Mouse (Mus musculus) midbrain, embryonic 13.5 days (tissue): ENCODE measurements around the gene Fuca1. TPM values are rescaled to one million over a fixed set of nuclear protein-coding genes. Genes with fewer than 3 reads are reported as not detected.
A peak's percentile ranks its signal among the peaks of the same experiment; 100 is the strongest.

ENCODE experiments used
- ATAC-seq: fragments of 200-750 bp; cut with Nextera tagmentation; 2 replicates; pipeline ENCODE4 v1.8.0; 2017; ENCODE audit warnings: mild to moderate bottlenecking, moderate TSS enrichment, moderate library complexity
- H3K27ac ChIP-seq: fragments of 300-500 bp; sonication (generic); 2 replicates; pipeline ENCODE4 v1.5.1; 2015; ENCODE audit warnings: inconsistent platforms, mild to moderate bottlenecking, moderate library complexity
- H3K27me3 ChIP-seq: fragments of 300-500 bp; sonication (generic); 2 replicates; pipeline ENCODE4 v1.6.1; 2015; ENCODE audit warnings: mild to moderate bottlenecking, inconsistent platforms
- H3K36me3 ChIP-seq: fragments of 300-500 bp; sonication (generic); 2 replicates; pipeline ENCODE4 v1.6.1; 2015; ENCODE audit warnings: mild to moderate bottlenecking, inconsistent platforms
- H3K4me1 ChIP-seq: fragments of 300-500 bp; sonication (generic); replicated peaks from 2 replicates; pipeline ENCODE4 v1.6.1; 2015; ENCODE audit warnings: inconsistent platforms
- H3K4me2 ChIP-seq: fragments of 300-500 bp; sonication (generic); replicated peaks from 2 replicates; pipeline ENCODE4 v1.6.1; 2015; ENCODE audit warnings: moderate library complexity, mild to moderate bottlenecking, inconsistent platforms
- H3K4me3 ChIP-seq: fragments of 300-500 bp; sonication (generic); replicated peaks from 2 replicates; pipeline ENCODE4 v1.5.1; 2015; ENCODE audit warnings: mild to moderate bottlenecking, inconsistent platforms
- H3K9ac ChIP-seq: fragments of 300-500 bp; sonication (generic); replicated peaks from 2 replicates; pipeline ENCODE4 v1.6.1; 2015; ENCODE audit warnings: mild to moderate bottlenecking, inconsistent platforms
- H3K9me3 ChIP-seq: fragments of 300-500 bp; sonication (generic); 2 replicates; pipeline ENCODE4 v1.6.1; 2016; ENCODE audit warnings: mild to moderate bottlenecking, inconsistent platforms
- WGBS: fragments of 180-500 bp; shearing (Covaris S2); methylation state at CpG from one replicate; pipeline ENCODE4 v1.1.7; 2015; 5-methylcytosine and 5-hydroxymethylcytosine counted together
- polyA plus RNA-seq: library from polyadenylated mRNA; unstranded; fragments of >200 nt; fragmentation: Nextera tagmentation; extraction: Ambion mirVana; gene quantifications from 2 replicates; pipeline ENCODE4 v1.2.1, GENCODE M21; 2015

Fuca1 gene
- polyA plus RNA-seq, 1 experiment from 2014 or later, result 49.5 TPM

DNA sequence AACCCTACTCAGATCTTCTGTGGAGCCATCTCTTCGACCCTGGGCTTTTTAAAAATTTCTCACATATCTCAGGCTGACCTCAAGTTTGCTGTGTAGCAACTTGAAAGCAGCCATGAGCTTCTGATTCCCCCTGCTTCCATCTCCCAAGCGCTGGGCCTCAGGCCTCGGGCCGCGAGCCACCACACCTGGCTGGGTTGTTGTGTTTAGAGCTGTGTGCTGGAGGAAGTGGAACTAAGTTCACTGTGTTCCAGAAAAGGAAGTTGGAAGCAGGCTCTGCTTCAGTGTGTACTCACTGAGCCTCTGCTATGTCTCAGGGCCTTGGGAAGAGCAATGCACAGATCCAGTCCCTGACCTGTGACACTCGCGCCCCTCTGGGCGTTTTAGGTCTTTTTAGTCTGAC is 27.6 kb downstream of the Fuca1 start:
- peaks cover 20% of the 10 kb centered on the region for H3K36me3 ChIP-seq
- peaks cover 28% of the 10 kb centered on the region for H3K4me1 ChIP-seq
- no peaks in the 10 kb centered on the region for H3K9me3 ChIP-seq
- H3K9ac ChIP-seq, result no peak overlapping the region
- no peak overlapping the region for H3K4me3 ChIP-seq
- no peak overlapping the region for H3K27ac ChIP-seq
- 93% methylated on average over 8 of the region's 8 CpGs for WGBS
- no peak for ATAC-seq
- no peaks in the 10 kb centered on the region for H3K27me3 ChIP-seq
- H3K4me2 ChIP-seq, result no peak overlapping the region

DNA sequence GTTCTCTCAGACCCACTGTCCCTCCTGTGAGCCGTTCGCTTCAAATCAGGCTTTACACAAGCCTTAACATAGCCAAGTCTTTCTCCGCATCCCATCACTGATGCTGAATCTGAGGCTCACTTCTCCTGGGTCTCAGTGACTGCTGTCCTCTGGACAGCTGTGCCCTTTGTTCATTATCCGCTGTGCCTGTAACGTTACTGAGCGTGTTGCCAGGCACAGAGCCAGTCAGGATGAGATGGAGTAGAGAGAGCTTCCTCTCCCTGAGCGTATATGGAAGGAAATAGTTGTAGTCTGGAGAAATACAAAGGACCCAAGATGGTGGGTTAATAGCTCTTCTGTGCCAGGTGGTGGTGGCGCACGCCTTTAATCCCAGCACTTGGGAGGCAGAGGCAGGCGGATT is 28.9 kb downstream of the Fuca1 start:
- Histone ChIP-seq H3K9ac (no peak overlapping the region), H3K9me3 (no peaks in the 10 kb centered on the region), H3K27ac (no peak overlapping the region), H3K27me3 (no peaks in the 10 kb centered on the region), H3K4me1 (peaks cover 28% of the 10 kb centered on the region), H3K4me2 (no peak overlapping the region), H3K36me3 (peaks cover 22% of the 10 kb centered on the region), H3K4me3 (no peak overlapping the region)
- no peak for ATAC-seq
- 88% methylated on average over 10 of the region's 10 CpGs for WGBS

DNA sequence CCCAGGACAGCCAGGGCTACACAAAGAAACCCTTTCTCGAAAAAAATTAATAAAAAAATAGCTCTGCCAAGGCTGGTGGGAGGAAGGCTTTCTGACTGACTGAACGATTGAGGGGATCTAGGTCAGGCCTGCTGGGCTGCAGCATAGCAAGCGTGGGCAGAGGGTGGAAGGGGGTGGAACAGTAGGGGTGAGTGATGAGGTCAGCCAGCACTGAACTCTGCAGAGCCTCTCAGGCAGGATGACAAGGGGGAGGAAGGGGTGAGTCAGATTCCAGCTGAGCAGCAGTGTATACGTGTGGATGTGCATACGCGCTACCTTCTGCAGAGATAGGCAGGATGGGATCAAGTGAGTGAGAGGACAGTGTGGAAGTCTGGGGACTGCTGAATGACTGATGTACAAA is 29.4 kb downstream of the Fuca1 start:
- ATAC-seq, result no peak
- Histone ChIP-seq H3K4me3 (no peak overlapping the region), H3K9me3 (no peaks in the 10 kb centered on the region)

DNA sequence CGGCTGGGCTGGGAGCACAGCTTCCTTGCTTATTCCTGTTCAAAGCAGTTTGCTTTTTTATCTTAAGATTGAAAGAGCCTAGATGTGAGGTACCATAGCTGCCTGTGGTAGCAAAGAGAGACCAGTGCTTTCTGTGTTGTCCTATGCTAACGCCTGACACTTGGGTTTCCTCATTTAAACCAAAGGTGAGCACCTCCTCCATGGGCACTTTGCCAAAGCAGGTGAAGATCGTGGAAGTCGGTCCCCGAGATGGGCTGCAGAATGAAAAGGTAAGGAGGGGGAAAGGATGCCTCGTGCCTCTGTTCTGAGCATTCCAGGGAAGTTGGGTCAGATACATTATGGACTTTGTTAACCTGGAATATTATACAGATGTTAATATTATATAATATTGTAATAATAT is 29.8 kb downstream of the Fuca1 start:
- Histone ChIP-seq H3K4me2 (no peak overlapping the region), H3K27ac (no peak overlapping the region), H3K9ac (no peak overlapping the region), H3K9me3 (no peaks in the 10 kb centered on the region), H3K27me3 (no peaks in the 10 kb centered on the region), H3K36me3 (peaks cover 28% of the 10 kb centered on the region), H3K4me1 (peaks cover 28% of the 10 kb centered on the region), H3K4me3 (no peak overlapping the region)
- 92% methylated on average over 6 of the region's 6 CpGs for whole genome bisulfite sequencing
- ATAC-seq, result no peak

More for the DNA sequence above, 29.4 kb downstream of the Fuca1 start:
- no peaks in the 10 kb centered on the region for H3K27me3 ChIP-seq
- H3K4me2 ChIP-seq, result no peak overlapping the region
- no peak overlapping the region for H3K27ac ChIP-seq
- WGBS, result 75% methylated on average over 6 of the region's 6 CpGs
- peaks cover 25% of the 10 kb centered on the region for H3K36me3 ChIP-seq
- H3K4me1 ChIP-seq, result peaks cover 28% of the 10 kb centered on the region
- no peak overlapping the region for H3K9ac ChIP-seq

- Histone ChIP-seq H3K27ac (no peak overlapping the region), H3K9me3 (no peaks in the 10 kb centered on the region), H3K4me3 (no peak overlapping the region), H3K4me1 (peaks cover 22% of the 10 kb centered on the region), H3K9ac (no peak overlapping the region), H3K36me3 (peaks cover 38% of the 10 kb centered on the region), H3K4me2 (no peak overlapping the region), H3K27me3 (no peaks in the 10 kb centered on the region)
- 90% methylated on average over 3 of the region's 3 CpGs for WGBS
- ATAC-seq, result no peak
Observed at GRCm38 (mm10) chr4:135951505-135951904, 31.0 kb downstream of the Fuca1 start.

GRCm38 (mm10) chr4:135953179-135953578 is 32.6 kb downstream of the Fuca1 start:
- peaks cover 10% of the 10 kb centered on the region; the same call in 1 of the 2 replicates for H3K4me1 ChIP-seq
- 93% methylated on average over 3 of the region's 3 CpGs for WGBS
- H3K9me3 ChIP-seq, result no peaks in the 10 kb centered on the region
- H3K27me3 ChIP-seq, result no peaks in the 10 kb centered on the region
- H3K36me3 ChIP-seq, result peaks cover 50% of the 10 kb centered on the region
- H3K4me3 ChIP-seq, result no peak overlapping the region
- H3K4me2 ChIP-seq, result no peak overlapping the region
- no peak overlapping the region for H3K27ac ChIP-seq
- ATAC-seq, result no peak
- no peak overlapping the region for H3K9ac ChIP-seq

DNA sequence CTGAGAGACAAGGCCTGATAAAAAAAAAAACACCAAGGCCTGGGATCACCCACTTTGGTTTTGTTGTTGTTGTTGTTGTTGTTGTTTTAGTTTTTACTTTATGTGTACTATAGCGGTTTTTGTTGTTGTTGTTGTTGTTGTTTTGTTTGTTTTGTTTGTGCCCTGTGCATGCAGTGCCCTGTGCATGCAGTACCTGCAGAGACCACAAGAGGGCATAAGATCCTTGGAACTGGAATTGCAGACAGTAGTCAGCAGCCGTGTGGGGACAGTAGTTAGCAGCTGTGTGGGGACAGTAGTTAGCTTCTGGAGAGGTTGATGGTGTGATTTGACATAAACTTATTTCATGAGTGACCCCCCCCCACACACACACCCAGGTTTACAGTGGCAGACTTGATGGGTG is 33.7 kb downstream of the Fuca1 start:
- no peaks in the 10 kb centered on the region for H3K27me3 ChIP-seq
- H3K9me3 ChIP-seq, result no peaks in the 10 kb centered on the region
- 0 out of 2 replicates have a peak, but pooled peaks cover 4% of the 10 kb centered on the region for H3K4me1 ChIP-seq
- H3K27ac ChIP-seq, result no peak overlapping the region
- ATAC-seq, result peak; percentile 63; the same call in 1 of the 2 replicates
- H3K36me3 ChIP-seq, result peaks cover 60% of the 10 kb centered on the region
- 11% methylated on average over 2 of the region's 2 CpGs for WGBS
- H3K4me3 ChIP-seq, result no peak overlapping the region
- H3K9ac ChIP-seq, result no peak overlapping the region
- no peak overlapping the region for H3K4me2 ChIP-seq

DNA sequence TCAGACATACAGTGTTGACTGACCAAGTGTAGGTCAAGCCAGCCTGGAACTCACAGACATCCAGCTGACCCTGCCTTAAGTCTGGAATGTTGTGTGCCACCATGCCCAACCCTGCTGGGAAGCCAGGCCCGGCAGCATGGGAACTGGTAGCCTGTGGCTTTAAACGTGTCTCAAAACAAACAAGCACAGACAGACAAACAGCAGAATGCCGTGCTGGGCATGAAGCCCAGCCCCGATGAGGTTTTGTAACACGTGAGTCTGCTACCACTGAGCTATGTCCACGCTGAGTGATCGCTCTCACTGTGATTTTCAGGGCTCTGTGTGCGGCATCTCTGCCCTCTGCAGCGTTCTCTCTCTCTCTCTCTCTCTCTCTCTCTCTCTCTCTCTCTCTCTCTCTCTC is 35.4 kb downstream of the Fuca1 start:
- Histone ChIP-seq H3K36me3 (peaks cover 70% of the 10 kb centered on the region), H3K9ac (no peak overlapping the region), H3K4me1 (no peaks in the 10 kb centered on the region), H3K27me3 (no peaks in the 10 kb centered on the region), H3K4me3 (no peak overlapping the region), H3K4me2 (no peak overlapping the region), H3K9me3 (no peaks in the 10 kb centered on the region), H3K27ac (no peak overlapping the region)
- ATAC-seq, result no peak
- 88% methylated on average over 9 of the region's 9 CpGs for WGBS

DNA sequence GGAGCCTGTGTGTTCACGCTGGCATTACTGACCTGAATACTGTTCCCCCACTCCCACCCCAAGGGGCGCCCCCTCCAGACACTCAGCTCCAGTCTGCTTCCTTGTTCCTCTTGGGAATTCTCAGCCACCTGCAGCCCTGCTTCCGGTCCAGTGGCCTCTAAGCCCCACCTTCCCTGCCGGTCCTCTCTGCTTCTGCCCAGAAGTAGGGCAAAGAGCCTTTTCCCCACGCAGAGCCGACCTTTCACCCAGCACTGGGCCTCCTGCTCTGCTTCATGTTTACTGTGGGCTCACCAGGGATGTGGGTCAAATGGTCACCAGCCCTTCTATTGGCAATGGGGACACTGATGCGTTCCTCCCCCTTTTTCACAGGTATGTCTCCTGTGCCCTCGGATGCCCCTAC is 37.8 kb downstream of the Fuca1 start:
- H3K4me3 ChIP-seq, result no peak overlapping the region
- peaks cover 6% of the 10 kb centered on the region for H3K4me1 ChIP-seq
- H3K27ac ChIP-seq, result no peak overlapping the region
- H3K9ac ChIP-seq, result no peak overlapping the region
- no peak for ATAC-seq
- no peaks in the 10 kb centered on the region for H3K27me3 ChIP-seq
- H3K36me3 ChIP-seq, result peaks cover 60% of the 10 kb centered on the region
- no peak overlapping the region for H3K4me2 ChIP-seq
- no peaks in the 10 kb centered on the region for H3K9me3 ChIP-seq
- WGBS, result 71% methylated on average over 8 of the region's 8 CpGs

GRCm38 (mm10) chr4:135960717-135961116 is 40.2 kb downstream of the Fuca1 start:
- H3K36me3 ChIP-seq, result peaks cover 54% of the 10 kb centered on the region
- H3K4me1 ChIP-seq, result peaks cover 20% of the 10 kb centered on the region
- H3K27me3 ChIP-seq, result peaks cover 5% of the 10 kb centered on the region; the same call in 1 of the 2 replicates
- H3K9ac ChIP-seq, result no peak overlapping the region
- H3K4me2 ChIP-seq, result no peak overlapping the region
- WGBS, result 22% methylated on average over 5 of the region's 5 CpGs
- no peak for ATAC-seq
- H3K9me3 ChIP-seq, result no peaks in the 10 kb centered on the region
- no peak overlapping the region for H3K27ac ChIP-seq
- H3K4me3 ChIP-seq, result no peak overlapping the region

DNA sequence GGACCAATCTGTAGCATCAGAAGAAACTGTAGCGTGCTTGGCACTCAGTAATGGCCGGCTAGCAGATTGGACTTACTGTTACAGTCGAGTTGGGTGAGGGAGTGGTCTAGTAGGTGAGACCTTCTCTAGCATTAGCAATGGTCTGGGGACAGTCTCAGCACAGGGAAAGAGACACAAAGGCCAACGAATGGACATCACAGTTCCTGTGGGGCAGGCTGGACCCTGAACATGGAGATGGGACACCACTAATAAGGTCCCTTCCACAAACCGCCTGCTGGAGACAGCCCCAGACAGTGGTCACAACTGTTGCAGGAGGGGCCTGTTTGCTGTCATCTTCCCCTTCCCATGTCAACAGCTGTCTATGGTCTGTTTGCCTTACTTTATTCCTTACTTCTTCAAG is 41.2 kb downstream of the Fuca1 start:
- no peaks in the 10 kb centered on the region for H3K9me3 ChIP-seq
- no peak for ATAC-seq

GRCm38 (mm10) chr4:135962198-135962597 is 41.7 kb downstream of the Fuca1 start:
- H3K27me3 ChIP-seq, result peaks cover 5% of the 10 kb centered on the region; the same call in 1 of the 2 replicates
- no peak overlapping the region for H3K27ac ChIP-seq
- no peak for ATAC-seq
- no peaks in the 10 kb centered on the region for H3K9me3 ChIP-seq
- no peak overlapping the region for H3K4me2 ChIP-seq
- no peak overlapping the region for H3K4me3 ChIP-seq
- 88% methylated on average over 7 of the region's 7 CpGs for WGBS
- H3K4me1 ChIP-seq, result peaks cover 20% of the 10 kb centered on the region
- no peak overlapping the region for H3K9ac ChIP-seq
- peaks cover 61% of the 10 kb centered on the region for H3K36me3 ChIP-seq

More for the DNA sequence above, 41.2 kb downstream of the Fuca1 start:
- H3K4me2 ChIP-seq, result no peak overlapping the region
- H3K27me3 ChIP-seq, result peaks cover 5% of the 10 kb centered on the region; the same call in 1 of the 2 replicates
- H3K4me3 ChIP-seq, result no peak overlapping the region
- no peak overlapping the region for H3K9ac ChIP-seq
- H3K27ac ChIP-seq, result no peak overlapping the region
- H3K4me1 ChIP-seq, result peaks cover 20% of the 10 kb centered on the region
- WGBS, result 92% methylated on average over 5 of the region's 5 CpGs
- H3K36me3 ChIP-seq, result peaks cover 56% of the 10 kb centered on the region

- H3K4me2 ChIP-seq, result peak overlapping the region; percentile 93
- peak overlapping the region; percentile 89 for H3K27ac ChIP-seq
- H3K4me1 ChIP-seq, result peaks cover 20% of the 10 kb centered on the region
- peaks cover 61% of the 10 kb centered on the region for H3K36me3 ChIP-seq
- H3K9me3 ChIP-seq, result no peaks in the 10 kb centered on the region
- 6% methylated on average over 15 of the region's 15 CpGs for WGBS
- peak overlapping the region; percentile 78 for H3K4me3 ChIP-seq
- H3K27me3 ChIP-seq, result peaks cover 5% of the 10 kb centered on the region; the same call in 1 of the 2 replicates
- H3K9ac ChIP-seq, result peak overlapping the region; percentile 86
- ATAC-seq, result peak; percentile 6; the same call in 1 of the 2 replicates
Observed at GRCm38 (mm10) chr4:135962946-135963345, 42.4 kb downstream of the Fuca1 start.
